Mouse (Mus musculus) left cerebral cortex, postnatal 10 days (tissue): ENCODE measurements around the gene Gabra4. TPM values are rescaled to one million over a fixed set of nuclear protein-coding genes. Genes with fewer than 3 reads are reported as not detected.
"Not testable (repeated sequence)": the region's sequence is repeated elsewhere in the genome, so short reads cannot be mapped to it uniquely, and the experiment has no call there.

Experiments used
- DNase-seq, 2 experiments: peaks; one replicate each; pipeline ENCODE4 v3.0.0; 2021 to 2022; ENCODE audit warnings: low spot score in 2 of 2, mixed read lengths in 1 of 2; ENCODE audit errors: extremely low spot score in 1 of 2
- intact Hi-C: fragments of 180-260 bp; cut with DNase I; formaldehyde crosslinking; loops from one replicate; pipeline ENCODE4 v1.15.1; 2025
- total RNA-seq, 2 experiments: library from RNA; stranded (reverse); gene quantifications; 2 replicates each; pipeline ENCODE4 v1.2.3; 2021

Gabra4 gene
- total RNA-seq, 2 experiments from 2014 or later, result 66.8 to 67.1 TPM

GRCm38 (mm10) chr5:71548079-71548478 lies 110.0 kb downstream of the Gabra4 start, which contains the start of gene Cox7b2:
Gene Cox7b2 (minus strand): TSS chr5:71548205.
- no peak for DNase-seq
- intact Hi-C loops, result no loop called here

- intact Hi-C loops, result no loop called here
- no peak for DNase-seq
Observed at GRCm38 (mm10) chr5:71545554-71545953, 112.6 kb downstream of the Gabra4 start.

- DNase-seq, intact Hi-C loops: not testable (repeated sequence)
Observed at GRCm38 (mm10) chr5:71525486-71525885, 132.6 kb downstream of the Gabra4 start.

Other genes with a start within 250 kb of the Gabra4 start
- gene Cox7b2, start 110.1 kb downstream of the Gabra4 start, total RNA-seq, result under 1 TPM in 1 of 2 experiments, not detected in 1; 0.71 TPM
- gene Gabrb1, start 195 bp downstream of the Gabra4 start, total RNA-seq, result 10 to 100 TPM; 83.0 to 86.6 TPM